Mouse (Mus musculus): ENCODE measurements around the gene Ern1.

Gene Ern1

GRCm38 (mm10) chr11:106487733-106488115 is at the start of gene Ern1:
Gene Ern1, minus strand, starts transcription at chr11:106487852.
- peak; percentile 96 for DNase-seq (ENCODE audit: low spot score)

- DNase-seq (ENCODE audit: low spot score): no peak
These were observed 48.7 kb upstream of the Ern1 start for GRCm38 (mm10) chr11:106536253-106536912.

GRCm38 (mm10) chr11:106535660-106536252 is 48.1 kb upstream of the Ern1 start:
- no peak for DNase-seq (ENCODE audit: low spot score)

- DNase-seq (ENCODE audit: low spot score): no peak
These were observed 44.7 kb upstream of the Ern1 start for GRCm38 (mm10) chr11:106532248-106532790.

- DNase-seq (ENCODE audit: low spot score): no peak
These were observed 42.1 kb upstream of the Ern1 start for GRCm38 (mm10) chr11:106529786-106530185.

- no peak for DNase-seq (ENCODE audit: low spot score)
These were observed 41.5 kb upstream of the Ern1 start for GRCm38 (mm10) chr11:106529113-106529512.

DNA sequence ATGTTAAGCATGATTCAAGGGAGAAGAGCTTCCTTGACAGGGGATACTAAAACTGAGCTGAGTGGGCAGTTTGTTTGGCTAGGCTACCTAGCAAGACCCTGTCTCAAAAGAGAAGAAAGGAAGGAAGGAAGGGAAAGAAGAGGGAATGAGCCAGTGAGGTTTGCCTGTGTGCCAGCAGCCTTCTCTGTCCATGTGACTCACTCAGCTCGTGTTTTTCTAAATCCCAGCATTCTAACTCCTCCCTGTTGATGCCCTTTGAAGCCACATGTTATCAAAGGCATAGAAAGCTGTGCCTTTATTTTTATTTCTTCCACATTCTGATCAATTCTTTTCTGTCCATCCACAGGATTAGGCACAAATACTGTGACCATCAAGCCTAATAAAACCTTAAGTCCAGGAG is 40.3 kb upstream of the Ern1 start:
- DNase-seq (ENCODE audit: low spot score): no peak

GRCm38 (mm10) chr11:106527147-106527821 is 39.6 kb upstream of the Ern1 start:
- peak; percentile 63 for DNase-seq (ENCODE audit: low spot score)

GRCm38 (mm10) chr11:106522538-106522937 is 34.9 kb upstream of the Ern1 start:
- DNase-seq (ENCODE audit: low spot score): no peak

- no peak for DNase-seq (ENCODE audit: low spot score)
These were observed 34.0 kb upstream of the Ern1 start for GRCm38 (mm10) chr11:106521612-106522011.

DNA sequence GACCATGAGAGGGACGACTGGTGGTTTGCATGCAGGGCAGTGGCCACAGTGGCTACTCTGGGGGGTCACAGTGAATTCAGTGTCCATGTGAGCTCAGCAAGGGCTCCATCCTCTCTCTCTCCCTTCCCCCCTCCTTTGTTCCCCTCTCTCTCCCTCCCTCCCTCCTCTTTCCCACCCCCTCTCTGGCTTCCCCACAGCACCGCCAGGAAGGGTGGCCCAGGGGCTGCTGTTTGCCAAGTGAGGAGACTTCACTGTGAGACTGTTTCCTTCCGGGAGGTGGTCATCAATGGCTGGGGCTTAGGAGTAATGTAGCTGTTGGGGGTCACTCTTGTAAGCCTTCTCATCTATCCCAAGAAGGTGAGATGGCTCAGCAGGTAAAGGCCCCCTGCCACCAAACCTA is 32.8 kb upstream of the Ern1 start:
- DNase-seq (ENCODE audit: low spot score): no peak

- no peak for DNase-seq (ENCODE audit: low spot score)
These were observed 31.9 kb upstream of the Ern1 start for GRCm38 (mm10) chr11:106519519-106519918.

GRCm38 (mm10) chr11:106518391-106518790 is 30.7 kb upstream of the Ern1 start:
- no peak for DNase-seq (ENCODE audit: low spot score)

DNA sequence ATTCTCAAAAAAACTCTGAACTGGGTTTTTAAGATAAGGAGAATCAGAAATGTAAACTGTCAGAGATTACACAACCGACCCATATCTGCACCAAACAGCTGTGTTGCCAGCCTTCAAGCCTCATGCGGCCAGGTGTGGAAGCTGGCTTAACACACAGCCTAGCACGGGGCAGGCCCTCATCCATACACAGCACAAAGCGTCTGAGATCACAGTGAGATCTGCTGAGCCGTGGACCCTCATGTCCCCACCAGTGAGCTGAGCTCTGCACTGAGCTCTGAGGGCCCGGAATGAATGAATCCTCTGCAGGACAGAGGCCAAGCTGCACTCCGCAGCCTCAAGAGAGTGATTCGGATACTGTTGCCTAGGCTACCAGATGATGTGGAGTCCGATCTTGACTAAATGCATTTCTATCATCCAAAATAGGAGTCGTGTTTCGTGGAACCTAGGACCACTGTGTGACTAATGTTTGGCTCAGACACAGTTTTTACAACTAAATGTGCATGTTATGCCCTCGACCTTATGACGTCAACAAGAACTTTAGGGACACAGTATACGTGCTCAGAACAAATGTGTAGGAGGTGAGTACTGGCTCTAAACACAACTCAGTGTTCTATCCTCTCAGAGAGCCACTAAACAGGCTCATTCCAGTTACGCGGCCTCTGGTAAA is 27.6 kb upstream of the Ern1 start:
- no peak for DNase-seq (ENCODE audit: low spot score)

GRCm38 (mm10) chr11:106514446-106514845 is 26.8 kb upstream of the Ern1 start:
- no peak for DNase-seq (ENCODE audit: low spot score)

DNA sequence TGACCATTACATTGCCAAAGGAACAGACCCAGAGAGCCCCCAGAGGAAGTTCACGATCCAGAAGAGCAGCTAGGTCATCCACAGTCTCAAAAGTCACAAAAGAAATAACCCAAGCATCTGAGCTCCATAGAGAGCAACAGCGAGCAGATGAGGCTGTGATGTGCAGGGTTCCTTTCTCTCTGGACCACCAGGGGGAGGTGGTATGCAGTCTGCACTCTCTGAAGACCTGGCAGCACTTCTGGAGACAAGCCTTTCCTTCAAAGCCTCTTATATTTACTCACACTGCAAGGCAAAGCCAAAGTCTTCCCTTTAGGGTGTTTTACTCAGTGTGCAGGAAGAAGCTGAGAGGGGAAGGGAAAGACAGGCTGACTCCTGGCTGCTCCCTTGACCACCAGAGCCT is 25.5 kb upstream of the Ern1 start:
- DNase-seq (ENCODE audit: low spot score): peak; percentile 76

- DNase-seq (ENCODE audit: low spot score): no peak
These were observed 24.3 kb upstream of the Ern1 start for GRCm38 (mm10) chr11:106512006-106512390.

DNA sequence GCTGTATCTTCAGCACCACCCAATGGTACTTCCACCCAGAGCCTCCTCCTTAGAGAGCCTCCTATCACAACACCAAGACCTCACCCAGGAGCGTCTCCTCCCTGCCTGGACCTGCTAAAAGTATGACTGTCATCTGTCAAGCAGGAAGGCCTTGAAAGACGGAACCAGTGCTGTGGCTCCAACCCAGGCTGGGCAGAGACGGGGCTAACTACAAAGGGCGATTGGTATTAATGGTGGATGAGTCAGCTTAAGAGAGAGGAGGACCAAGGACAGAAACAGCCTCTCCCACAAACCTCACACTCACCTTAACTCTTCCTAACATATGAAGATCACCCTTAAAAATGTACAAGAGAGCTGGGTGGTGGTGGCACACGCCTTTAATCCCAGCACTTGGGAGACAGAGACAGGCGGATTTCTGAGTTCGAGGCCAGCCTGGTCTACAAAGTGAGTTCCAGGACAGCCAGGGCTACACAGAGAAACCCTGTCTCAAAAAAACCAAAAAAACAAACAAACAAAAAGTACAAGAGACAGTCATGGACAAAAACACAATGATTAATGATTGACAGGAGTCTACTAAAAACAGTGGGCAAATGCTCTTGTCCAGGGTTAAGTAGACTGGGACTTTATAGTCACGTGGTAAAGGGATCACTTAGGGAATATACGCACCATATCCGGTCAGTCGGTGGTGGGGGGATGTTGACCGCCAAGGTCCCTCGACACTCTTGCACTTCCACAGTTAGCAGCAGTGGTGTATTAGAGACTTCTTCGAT is 23.8 kb upstream of the Ern1 start:
- no peak for DNase-seq (ENCODE audit: low spot score)

DNA sequence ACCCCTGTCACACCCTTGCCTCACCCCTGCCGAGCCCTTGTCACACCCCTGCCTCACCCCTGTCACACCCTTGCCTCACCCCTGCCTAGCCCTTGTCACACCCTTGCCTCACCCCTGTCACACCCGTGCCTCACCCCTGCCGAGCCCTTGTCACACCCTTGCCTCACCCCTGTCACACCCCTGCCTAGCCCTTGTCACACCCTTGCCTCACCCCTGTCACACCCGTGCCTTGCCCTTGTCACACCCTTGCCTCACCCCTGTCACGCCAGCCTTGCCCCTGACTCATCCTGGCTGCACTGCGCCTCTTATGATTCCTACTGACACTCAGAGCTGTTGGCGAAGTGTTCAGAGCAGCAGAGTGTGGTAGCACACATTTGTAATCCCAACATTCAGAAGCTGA is 20.0 kb upstream of the Ern1 start:
- DNase-seq (ENCODE audit: low spot score): no peak

DNA sequence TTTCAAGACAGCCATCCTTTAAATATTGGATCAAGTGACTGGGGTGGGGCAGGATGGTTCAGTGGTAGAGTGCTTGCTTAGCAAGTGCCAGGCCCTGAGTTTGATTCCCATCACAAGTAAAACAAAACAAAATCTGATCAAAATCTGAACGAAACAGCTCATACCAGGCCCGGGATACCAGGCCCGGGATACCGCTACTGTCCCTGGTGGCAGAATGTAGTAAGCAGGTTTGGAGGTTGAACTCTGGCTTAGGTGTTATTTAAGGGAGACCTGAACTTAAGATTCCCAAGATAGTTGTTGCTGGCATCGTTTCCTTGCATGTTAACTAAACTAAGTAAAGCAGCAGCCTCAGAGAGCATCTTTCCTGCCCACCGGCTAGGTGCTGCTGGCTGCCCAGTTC is 18.6 kb upstream of the Ern1 start:
- DNase-seq (ENCODE audit: low spot score): no peak

DNA sequence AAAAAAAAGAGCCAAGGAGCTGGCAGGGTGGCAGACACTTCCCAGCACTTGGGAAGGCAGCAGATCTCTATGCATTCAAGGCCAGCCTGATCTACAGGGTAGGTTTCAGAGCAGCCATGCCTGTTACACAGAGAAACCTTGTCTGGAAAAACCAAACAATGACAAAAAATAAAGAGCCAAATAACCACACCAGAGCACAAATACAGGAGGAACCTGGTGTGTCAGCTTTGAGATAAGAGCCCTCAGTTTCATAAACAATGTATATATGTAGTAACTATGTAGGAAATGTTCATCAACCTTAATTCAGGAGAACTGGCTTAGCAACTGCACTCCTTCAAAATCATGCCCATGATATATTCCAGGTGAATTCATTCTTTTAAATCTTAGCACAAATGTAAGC is 16.5 kb upstream of the Ern1 start:
- no peak for DNase-seq (ENCODE audit: low spot score)

GRCm38 (mm10) chr11:106503425-106503717 is 15.7 kb upstream of the Ern1 start:
- no peak for DNase-seq (ENCODE audit: low spot score)
